Mouse (Mus musculus) midbrain, embryonic 11.5 days (tissue): Measurements from ENCODE around the gene Neu2. TPM values are rescaled to one million over a fixed set of nuclear protein-coding genes. Genes with fewer than 3 reads are reported as not detected.

Experiments
- ATAC-seq: fragments of 200-750 bp; cut with Nextera tagmentation; 2 replicates; pipeline ENCODE4 v1.8.0; 2017; ENCODE audit warnings: moderate TSS enrichment, moderate library complexity; ENCODE audit not compliant: low FRiP score
- DNase-seq: peaks from one replicate; pipeline ENCODE4 v3.0.0; 2015; ENCODE audit warnings: low spot score; ENCODE audit errors: missing footprints
- H3K27ac ChIP-seq: fragments of 300-500 bp; sonication (generic); 2 replicates; pipeline ENCODE4 v1.5.1; 2014; ENCODE audit warnings: low read depth, low read length
- H3K27me3 ChIP-seq: fragments of 300-500 bp; sonication (generic); 2 replicates; pipeline ENCODE4 v1.6.1; 2014; ENCODE audit warnings: mild to moderate bottlenecking, low read length, moderate library complexity, mixed read lengths; ENCODE audit not compliant: control insufficient read depth, insufficient read depth
- H3K36me3 ChIP-seq: fragments of 300-500 bp; sonication (generic); 2 replicates; pipeline ENCODE4 v1.6.1; 2014; ENCODE audit warnings: mild to moderate bottlenecking, low read length, moderate library complexity, mixed read lengths; ENCODE audit not compliant: control insufficient read depth, insufficient read depth
- H3K4me1 ChIP-seq: fragments of 300-500 bp; sonication (generic); 2 replicates; pipeline ENCODE4 v1.6.1; 2014; ENCODE audit warnings: low read length; ENCODE audit not compliant: control insufficient read depth, insufficient read depth
- H3K4me2 ChIP-seq: fragments of 300-500 bp; sonication (generic); 2 replicates; pipeline ENCODE4 v1.6.1; 2014; ENCODE audit warnings: mild to moderate bottlenecking, moderate library complexity
- H3K4me3 ChIP-seq: fragments of 300-500 bp; sonication (generic); 2 replicates; pipeline ENCODE4 v1.5.1; 2014; ENCODE audit warnings: low read depth, low read length
- H3K9ac ChIP-seq: fragments of 300-500 bp; sonication (generic); 2 replicates; pipeline ENCODE4 v1.6.1; 2014; ENCODE audit warnings: low read length
- H3K9me3 ChIP-seq: fragments of 300-500 bp; sonication (generic); 2 replicates; pipeline ENCODE4 v1.6.1; 2016; ENCODE audit warnings: low read length; ENCODE audit not compliant: control insufficient read depth
- WGBS: fragments of 180-500 bp; shearing (Covaris S2); extraction: QIAGEN DNeasy Blood & Tissue Kit; methylation state at CpG from one replicate; pipeline ENCODE4 v1.1.7; 2014; 5-methylcytosine and 5-hydroxymethylcytosine counted together
- polyA plus RNA-seq: library from polyadenylated mRNA; unstranded; fragments of >200 nt; fragmentation: Nextera tagmentation; extraction: Ambion mirVana; gene quantifications from 2 replicates; pipeline ENCODE4 v1.2.1, GENCODE M21; 2014

Gene Neu2
- polyA plus RNA-seq, 1 experiment from 2014 or later, result not detected

DNA sequence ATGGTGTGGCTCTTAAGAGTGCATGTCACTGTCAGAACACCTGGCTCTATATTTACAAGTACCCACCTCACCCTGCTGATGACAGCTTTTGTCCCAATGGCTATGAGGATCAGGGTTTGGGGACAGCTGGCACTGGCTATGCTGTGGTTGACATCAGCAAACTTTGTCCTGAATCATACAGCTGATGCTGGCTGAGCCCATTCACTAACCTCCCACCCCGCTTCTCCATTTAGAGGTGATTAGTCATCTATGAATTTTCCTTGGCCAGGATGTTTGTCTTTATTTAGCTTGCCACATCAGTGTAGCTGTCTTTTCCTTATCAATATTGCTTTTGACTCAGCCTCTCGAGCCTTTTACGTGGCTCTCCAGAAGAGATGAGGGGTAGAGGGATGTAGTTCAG is 17.4 kb upstream of the Neu2 start:
- Histone ChIP-seq H3K36me3 (no peaks in the 10 kb centered on the region), H3K9ac (no peak overlapping the region), H3K9me3 (no peaks in the 10 kb centered on the region), H3K4me2 (no peak overlapping the region), H3K27me3 (no peaks in the 10 kb centered on the region), H3K4me1 (no peaks in the 10 kb centered on the region), H3K27ac (no peak overlapping the region), H3K4me3 (no peak overlapping the region)
- no peak for ATAC-seq
- no peak for DNase-seq
- 91% methylated on average over 3 of the region's 3 CpGs for WGBS

DNA sequence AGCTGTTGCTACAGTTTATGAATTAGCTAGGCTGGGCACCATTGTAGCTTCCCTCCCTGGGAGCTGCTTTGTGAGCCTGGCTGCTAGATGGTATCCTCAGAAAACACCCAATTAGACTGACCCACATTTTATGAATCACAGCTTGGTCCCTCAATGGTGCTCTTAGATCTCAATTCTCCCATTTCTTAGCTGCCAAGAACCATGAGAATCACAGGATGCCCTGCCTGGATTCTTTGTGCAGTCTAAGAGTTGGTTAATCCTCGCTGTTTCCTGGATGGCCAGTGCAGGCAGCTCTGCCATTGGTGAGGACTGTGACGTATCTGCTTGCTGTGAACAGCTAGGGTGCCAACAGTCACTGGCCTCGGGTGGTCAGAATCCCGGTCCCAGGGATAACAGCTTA is 16.1 kb upstream of the Neu2 start:
- WGBS, result 73% methylated on average over 4 of the region's 4 CpGs
- Histone ChIP-seq H3K27me3 (no peaks in the 10 kb centered on the region), H3K27ac (no peak overlapping the region), H3K9ac (no peak overlapping the region), H3K4me3 (no peak overlapping the region), H3K36me3 (no peaks in the 10 kb centered on the region), H3K4me2 (no peak overlapping the region), H3K4me1 (no peaks in the 10 kb centered on the region), H3K9me3 (no peaks in the 10 kb centered on the region)
- ATAC-seq, result no peak
- no peak for DNase-seq

DNA sequence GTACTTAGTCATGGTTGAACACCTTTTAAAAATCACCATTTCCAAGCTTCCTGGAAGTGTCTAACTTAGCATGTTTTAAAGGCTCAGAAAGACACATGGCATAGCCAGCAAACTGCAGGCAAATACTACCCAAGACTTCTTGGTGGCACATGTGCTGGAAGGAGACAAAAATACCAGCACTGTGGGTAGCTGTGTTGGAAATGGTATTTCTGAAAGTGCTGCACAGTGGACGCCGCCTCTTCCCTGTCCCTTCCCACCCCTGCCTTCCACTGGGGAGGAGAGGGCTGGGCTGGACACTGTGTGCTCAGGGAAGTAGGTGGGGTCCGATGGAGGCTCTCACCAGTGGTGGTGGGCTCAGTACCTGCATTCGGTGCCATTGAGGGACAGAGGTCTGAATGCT is 4.2 kb upstream of the Neu2 start:
- Histone ChIP-seq H3K27me3 (peaks cover 21% of the 10 kb centered on the region), H3K4me2 (no peak overlapping the region), H3K4me3 (no peak overlapping the region), H3K4me1 (peaks cover 8% of the 10 kb centered on the region), H3K27ac (no peak overlapping the region), H3K9me3 (no peaks in the 10 kb centered on the region), H3K9ac (no peak overlapping the region), H3K36me3 (no peaks in the 10 kb centered on the region)
- 89% methylated on average over 4 of the region's 4 CpGs for WGBS
- DNase-seq (no peak), ATAC-seq (no peak)

DNA sequence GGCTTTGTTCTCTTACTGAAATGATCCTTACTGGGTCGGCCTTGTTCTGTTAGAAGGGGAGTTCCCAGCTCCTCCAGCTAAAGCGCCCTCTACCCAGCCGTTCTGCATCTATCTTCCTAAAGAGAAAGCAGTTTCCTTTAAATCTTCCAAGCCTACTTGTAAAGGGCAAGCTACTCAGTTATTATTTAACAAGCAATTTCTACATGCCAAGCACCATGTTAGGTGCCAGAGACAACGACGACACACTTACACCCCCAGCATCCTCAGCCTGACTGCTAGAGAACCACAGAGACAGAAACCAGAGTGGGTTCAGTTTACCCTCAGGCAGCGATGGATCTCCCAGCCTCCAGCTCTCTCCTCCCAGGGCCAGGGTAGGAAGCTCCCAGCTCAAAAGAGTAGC is 1.8 kb upstream of the Neu2 start:
- 61% methylated on average over 6 of the region's 6 CpGs for WGBS
- ATAC-seq, result no peak
- Histone ChIP-seq H3K4me1 (peaks cover 8% of the 10 kb centered on the region), H3K4me2 (no peak overlapping the region), H3K27ac (no peak overlapping the region), H3K27me3 (peaks cover 23% of the 10 kb centered on the region), H3K9ac (no peak overlapping the region), H3K9me3 (no peaks in the 10 kb centered on the region), H3K36me3 (no peaks in the 10 kb centered on the region), H3K4me3 (no peak overlapping the region)
- DNase-seq, result no peak

- peaks cover 23% of the 10 kb centered on the region for H3K27me3 ChIP-seq
- WGBS, result 19% methylated on average over 26 of the region's 26 CpGs
- H3K4me3 ChIP-seq, result peak overlapping the region; percentile 74
- peak overlapping the region; percentile 99 for H3K4me2 ChIP-seq
- no peak for DNase-seq
- no peak overlapping the region for H3K9ac ChIP-seq
- ATAC-seq, result no peak
- H3K9me3 ChIP-seq, result no peaks in the 10 kb centered on the region
- no peak overlapping the region for H3K27ac ChIP-seq
- H3K4me1 ChIP-seq, result peaks cover 8% of the 10 kb centered on the region
- H3K36me3 ChIP-seq, result no peaks in the 10 kb centered on the region
These were observed 813 bp upstream of the Neu2 start for GRCm38 (mm10) chr1:87508591-87509560.

DNA sequence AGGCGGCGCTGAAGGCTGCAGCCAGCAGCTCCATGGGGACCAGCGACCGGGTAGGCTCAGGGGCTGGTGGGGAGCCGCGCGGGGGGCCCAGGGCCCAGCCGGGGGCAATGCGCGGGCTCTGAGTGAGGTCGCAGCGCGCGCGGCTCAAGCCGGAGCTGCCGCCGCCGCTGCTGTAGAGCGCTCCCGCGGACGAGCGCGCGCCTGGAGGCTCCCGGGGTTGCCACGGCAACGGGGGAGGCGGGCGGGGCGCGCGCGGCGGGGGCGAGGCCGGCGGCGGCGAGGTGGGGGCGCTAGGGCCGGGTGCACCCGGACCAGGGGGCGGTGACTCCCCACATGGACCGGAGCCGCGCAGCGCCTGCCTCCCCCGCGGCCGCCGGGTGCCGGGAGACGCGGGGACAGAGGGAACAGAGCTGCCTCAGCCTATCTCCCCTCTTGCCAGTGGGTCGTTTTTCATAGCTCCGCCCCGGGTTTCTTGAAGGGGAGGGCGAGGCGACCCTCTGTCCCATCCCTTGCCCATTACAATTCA is 540 bp downstream of the Neu2 start:
- H3K9ac ChIP-seq, result peak overlapping the region; percentile 70
- H3K27ac ChIP-seq, result no peak overlapping the region
- ATAC-seq (peak; percentile 88), DNase-seq (peak; percentile 92)
- peak overlapping the region; percentile 99 for H3K4me2 ChIP-seq
- no peaks in the 10 kb centered on the region for H3K9me3 ChIP-seq
- under 1% methylated on average over 39 of the region's 61 CpGs for WGBS
- H3K36me3 ChIP-seq, result no peaks in the 10 kb centered on the region
- peak overlapping the region; percentile 74 for H3K4me3 ChIP-seq
- H3K4me1 ChIP-seq, result peaks cover 8% of the 10 kb centered on the region
- H3K27me3 ChIP-seq, result peaks cover 23% of the 10 kb centered on the region

- Histone ChIP-seq H3K27me3 (peaks cover 23% of the 10 kb centered on the region), H3K4me1 (peaks cover 8% of the 10 kb centered on the region), H3K9ac (no peak overlapping the region), H3K4me2 (peak overlapping the region; percentile 99; the same call in 1 of the 2 replicates), H3K4me3 (peak overlapping the region; percentile 74; the same call in 1 of the 2 replicates), H3K9me3 (no peaks in the 10 kb centered on the region), H3K27ac (no peak overlapping the region), H3K36me3 (no peaks in the 10 kb centered on the region)
- DNase-seq (no peak), ATAC-seq (no peak; the same call in 1 of the 2 replicates)
- 21% methylated on average over 5 of the region's 5 CpGs for WGBS
These were observed 1.2 kb downstream of the Neu2 start for GRCm38 (mm10) chr1:87510845-87511244.

DNA sequence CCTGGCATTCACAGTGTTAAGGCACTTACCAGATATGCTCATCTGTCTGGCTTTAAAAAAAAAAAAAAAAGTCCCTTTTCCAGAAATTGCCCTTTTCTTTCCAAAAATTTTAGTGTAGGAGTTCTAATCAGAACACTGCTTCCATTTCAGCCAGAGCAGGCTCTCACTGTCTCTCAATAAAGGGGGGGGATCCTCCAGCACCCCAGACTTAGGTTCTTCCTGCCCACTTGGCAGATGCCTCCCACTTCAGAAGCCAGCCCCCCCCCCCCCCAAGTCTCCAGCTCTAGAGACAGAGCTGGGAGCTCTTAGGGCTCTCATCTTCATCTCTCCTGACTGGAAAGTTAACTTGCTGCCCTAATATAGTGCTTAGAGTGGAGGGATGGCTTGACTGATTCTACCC is 10.8 kb downstream of the Neu2 start:
- Histone ChIP-seq H3K36me3 (no peaks in the 10 kb centered on the region), H3K9ac (no peak overlapping the region), H3K27me3 (no peaks in the 10 kb centered on the region), H3K4me2 (no peak overlapping the region), H3K9me3 (no peaks in the 10 kb centered on the region), H3K4me3 (no peak overlapping the region), H3K27ac (no peak overlapping the region), H3K4me1 (no peaks in the 10 kb centered on the region)
- no peak for ATAC-seq
- DNase-seq, result no peak

DNA sequence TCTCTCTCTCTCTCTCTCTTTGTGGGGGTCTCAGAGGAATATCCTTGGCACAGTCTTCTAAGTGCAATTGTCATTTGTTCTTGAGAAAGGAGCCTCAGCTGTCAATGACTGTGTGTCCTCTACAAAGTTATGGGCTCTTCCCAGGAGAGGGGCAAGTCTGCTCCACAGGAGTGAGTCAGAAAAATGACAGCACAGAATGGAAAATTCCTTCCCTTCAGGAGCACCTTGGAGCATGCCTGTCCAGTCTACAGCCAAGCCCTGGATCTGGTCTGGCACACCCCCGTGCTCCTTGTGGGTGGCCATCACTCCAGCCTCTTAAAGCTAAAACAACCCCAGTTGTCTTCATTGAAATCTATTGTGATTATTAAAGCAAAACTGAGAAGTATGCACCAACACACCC is 11.8 kb downstream of the Neu2 start:
- Histone ChIP-seq H3K4me2 (no peak overlapping the region), H3K9ac (no peak overlapping the region), H3K36me3 (no peaks in the 10 kb centered on the region), H3K9me3 (no peaks in the 10 kb centered on the region), H3K27me3 (no peaks in the 10 kb centered on the region), H3K4me3 (no peak overlapping the region), H3K27ac (no peak overlapping the region), H3K4me1 (no peaks in the 10 kb centered on the region)
- WGBS, result 67% methylated on average over 1 of the region's 1 CpGs
- DNase-seq (no peak), ATAC-seq (no peak)
